Mouse (Mus musculus) skeletal muscle tissue, adult 2 months (tissue): ENCODE measurements around the gene Stx8.
A peak's percentile ranks its signal among the peaks of the same experiment; 100 is the strongest.

ENCODE experiments used
- DNase-seq: peaks from one replicate; pipeline ENCODE4 v3.0.0-alpha.2; 2012; ENCODE audit warnings: low read depth, low spot score

Stx8 gene

GRCm38 (mm10) chr11:68083562-68083961 is 117.6 kb downstream of the Stx8 start:
- DNase-seq = no peak

- DNase-seq = peak; percentile 18
Observed at GRCm38 (mm10) chr11:68086221-68086620, 120.2 kb downstream of the Stx8 start.

DNA sequence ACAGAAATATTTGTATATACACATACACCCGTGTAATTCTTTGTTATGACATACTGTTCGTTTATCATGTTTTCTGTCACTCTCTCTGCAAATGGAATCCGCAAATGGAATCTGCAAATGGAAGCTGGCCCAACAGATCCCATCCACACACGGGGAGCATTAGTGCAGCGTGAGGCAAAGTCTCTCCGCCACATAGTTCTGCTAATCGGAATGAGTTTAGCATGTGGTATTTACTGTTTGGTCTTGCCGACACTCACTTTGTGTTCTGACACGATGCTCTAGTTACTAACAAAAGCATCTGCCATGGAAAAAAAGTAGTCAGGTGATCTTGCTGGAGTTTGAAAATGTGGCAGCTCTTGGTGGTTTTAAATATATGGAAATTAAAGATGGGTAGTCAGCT is 123.4 kb downstream of the Stx8 start:
- no peak for DNase-seq

- no peak for DNase-seq
Observed at GRCm38 (mm10) chr11:68089885-68090592, 124.0 kb downstream of the Stx8 start.

- DNase-seq = no peak
Observed at GRCm38 (mm10) chr11:68091975-68092759, 126.2 kb downstream of the Stx8 start.

- DNase-seq = peak; percentile 39
Observed at GRCm38 (mm10) chr11:68101598-68101997, 135.6 kb downstream of the Stx8 start.

GRCm38 (mm10) chr11:68103480-68103879 is 137.5 kb downstream of the Stx8 start:
- no peak for DNase-seq

- DNase-seq = no peak
Observed at GRCm38 (mm10) chr11:68106053-68106452, 140.1 kb downstream of the Stx8 start.

GRCm38 (mm10) chr11:68113454-68114100 is 147.6 kb downstream of the Stx8 start:
- DNase-seq = no peak

- DNase-seq = no peak
Observed at GRCm38 (mm10) chr11:68114202-68114601, 148.2 kb downstream of the Stx8 start.

DNA sequence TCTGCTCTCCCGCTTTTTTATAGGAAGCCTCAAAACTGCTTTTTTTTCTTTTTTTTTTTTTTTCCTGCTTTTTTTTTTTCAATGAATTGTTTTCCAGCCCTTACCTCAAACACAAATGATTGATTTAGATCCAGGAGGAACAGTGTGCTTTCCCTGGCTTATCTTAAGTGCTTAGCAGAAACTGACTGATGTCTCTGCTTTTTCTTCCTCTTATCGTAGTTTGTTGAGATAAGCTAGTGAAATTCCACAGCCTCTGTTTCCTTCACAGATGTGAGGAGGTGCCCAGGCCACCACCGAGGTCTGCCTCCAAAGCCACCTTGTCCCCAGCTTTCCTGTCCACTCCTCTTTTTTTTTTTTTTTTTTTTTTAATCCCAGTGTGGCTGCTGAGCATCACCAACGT is 150.2 kb downstream of the Stx8 start:
- no peak for DNase-seq

DNA sequence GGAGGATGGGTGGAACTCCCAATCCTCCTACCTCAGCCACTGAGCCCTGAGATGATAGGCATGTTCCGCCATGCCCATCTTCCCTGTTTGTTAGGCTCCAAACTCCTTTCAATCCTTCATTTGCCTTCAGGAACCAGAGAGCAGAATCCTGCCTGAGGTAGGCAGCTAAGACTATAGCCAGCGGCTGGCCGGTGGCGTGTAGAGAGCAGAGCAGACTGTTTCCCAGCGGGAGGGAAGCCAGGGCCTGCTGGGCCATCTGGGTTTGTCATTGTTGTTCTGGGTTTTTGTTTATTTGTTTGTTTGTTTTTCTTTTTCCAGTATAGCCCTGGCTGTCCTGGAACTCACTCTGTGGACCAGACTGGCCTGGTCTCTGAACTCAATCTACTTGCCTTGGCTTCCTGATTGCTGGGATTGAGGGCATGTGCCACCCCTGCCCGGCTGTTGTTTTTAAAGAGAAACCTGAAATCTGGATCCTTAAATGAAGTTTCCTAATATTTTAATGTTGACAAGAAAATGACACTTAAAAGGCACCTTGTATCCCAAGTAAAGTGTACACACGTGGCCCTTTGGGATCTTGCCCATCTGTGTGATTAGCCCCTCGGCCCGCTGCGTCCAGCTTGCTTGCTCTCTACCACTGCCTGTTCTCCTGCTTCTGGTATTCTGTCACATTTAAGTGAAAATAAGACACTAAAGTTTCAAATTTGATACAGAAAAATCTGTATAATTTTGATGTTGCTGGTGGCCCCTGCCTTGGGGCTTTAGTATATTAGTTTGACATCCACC is 152.1 kb downstream of the Stx8 start:
- DNase-seq = no peak

DNA sequence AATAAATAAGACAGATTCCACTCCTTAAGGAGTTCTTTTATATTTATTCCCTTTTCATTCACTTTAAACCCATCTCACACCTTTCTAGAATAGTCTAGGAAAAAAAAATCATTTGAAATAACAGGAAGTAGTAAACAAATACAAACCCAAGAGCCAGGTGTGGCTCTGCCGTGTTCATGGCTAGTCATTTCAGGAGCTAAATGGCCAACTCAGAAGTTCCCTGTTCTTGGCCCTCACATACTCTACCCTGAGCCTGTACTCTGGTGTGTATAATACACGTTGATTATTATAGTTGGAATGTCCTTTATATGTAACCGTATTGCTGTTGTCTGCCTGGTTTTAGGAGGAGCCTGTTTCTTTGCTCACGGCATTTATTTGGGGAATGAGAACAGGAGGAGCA is 152.7 kb downstream of the Stx8 start:
- DNase-seq = no peak

- DNase-seq = no peak
Observed at GRCm38 (mm10) chr11:68119136-68119535, 153.1 kb downstream of the Stx8 start.

DNA sequence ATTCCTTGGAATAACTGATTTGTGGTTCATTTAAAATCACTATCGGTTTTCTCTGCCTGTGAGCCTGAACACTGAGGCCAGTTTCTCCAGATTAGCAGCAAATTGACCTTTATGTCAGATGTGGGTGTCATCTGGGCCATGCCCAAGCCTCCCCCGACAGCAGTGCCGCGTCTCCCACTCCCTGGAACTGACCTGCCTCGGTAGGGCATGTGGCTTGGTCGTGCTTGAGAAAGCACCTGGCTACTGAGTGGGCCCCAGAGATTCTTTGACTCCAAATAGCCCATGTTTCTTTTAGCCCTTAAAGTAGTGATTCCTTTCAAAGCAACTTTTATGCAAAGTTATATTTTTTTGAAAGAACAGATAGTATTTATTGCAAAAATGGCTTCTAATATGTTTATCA is 155.3 kb downstream of the Stx8 start:
- no peak for DNase-seq

- DNase-seq = no peak
Observed at GRCm38 (mm10) chr11:68121660-68122059, 155.7 kb downstream of the Stx8 start.

DNA sequence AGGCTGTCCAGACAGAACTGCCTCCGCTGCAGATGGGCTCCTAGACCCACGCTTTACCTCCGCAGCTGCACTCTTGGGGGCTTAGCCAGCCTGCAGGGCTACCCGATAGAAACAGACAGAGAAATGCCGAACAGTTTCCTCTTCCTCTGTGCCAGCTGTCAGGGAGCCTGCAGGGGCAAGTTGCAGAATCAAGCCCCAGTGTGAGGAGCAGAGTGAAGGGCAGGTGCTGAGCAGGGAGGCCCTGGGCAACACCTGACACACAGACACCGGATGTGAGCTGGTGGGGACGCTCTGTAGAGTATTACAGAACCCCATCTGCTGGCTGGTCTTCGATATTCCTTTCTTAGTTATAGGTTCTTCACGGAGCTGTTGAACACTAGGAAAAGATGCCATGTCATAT is 160.1 kb downstream of the Stx8 start:
- DNase-seq = no peak

- DNase-seq = no peak
Observed at GRCm38 (mm10) chr11:68134494-68134893, 168.5 kb downstream of the Stx8 start.

- no peak for DNase-seq
Observed at GRCm38 (mm10) chr11:68135350-68135749, 169.4 kb downstream of the Stx8 start.

- DNase-seq = no peak
Observed at GRCm38 (mm10) chr11:68136687-68137086, 170.7 kb downstream of the Stx8 start.

DNA sequence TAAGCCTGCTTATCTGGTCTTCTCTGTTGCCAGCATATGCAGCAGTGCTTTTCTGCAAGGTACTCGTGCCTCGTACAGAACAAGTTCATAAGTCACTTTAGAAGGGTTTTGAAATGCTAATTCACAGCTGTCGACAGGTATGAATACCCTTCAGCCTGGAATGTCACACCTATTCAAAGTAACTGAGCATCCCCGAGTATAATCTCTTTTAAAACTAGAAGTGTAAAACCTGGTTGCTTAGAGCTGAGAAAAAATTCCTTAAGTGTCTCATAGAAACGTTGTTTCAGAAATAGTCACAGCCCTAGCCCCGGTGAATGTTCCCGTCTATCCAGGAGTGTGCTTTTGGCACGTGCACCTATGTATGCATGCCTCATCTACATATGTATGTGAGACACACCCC is 176.3 kb downstream of the Stx8 start:
- DNase-seq = no peak
